Mouse (Mus musculus): ENCODE data around the gene Plxna3.

Plxna3 gene

DNA sequence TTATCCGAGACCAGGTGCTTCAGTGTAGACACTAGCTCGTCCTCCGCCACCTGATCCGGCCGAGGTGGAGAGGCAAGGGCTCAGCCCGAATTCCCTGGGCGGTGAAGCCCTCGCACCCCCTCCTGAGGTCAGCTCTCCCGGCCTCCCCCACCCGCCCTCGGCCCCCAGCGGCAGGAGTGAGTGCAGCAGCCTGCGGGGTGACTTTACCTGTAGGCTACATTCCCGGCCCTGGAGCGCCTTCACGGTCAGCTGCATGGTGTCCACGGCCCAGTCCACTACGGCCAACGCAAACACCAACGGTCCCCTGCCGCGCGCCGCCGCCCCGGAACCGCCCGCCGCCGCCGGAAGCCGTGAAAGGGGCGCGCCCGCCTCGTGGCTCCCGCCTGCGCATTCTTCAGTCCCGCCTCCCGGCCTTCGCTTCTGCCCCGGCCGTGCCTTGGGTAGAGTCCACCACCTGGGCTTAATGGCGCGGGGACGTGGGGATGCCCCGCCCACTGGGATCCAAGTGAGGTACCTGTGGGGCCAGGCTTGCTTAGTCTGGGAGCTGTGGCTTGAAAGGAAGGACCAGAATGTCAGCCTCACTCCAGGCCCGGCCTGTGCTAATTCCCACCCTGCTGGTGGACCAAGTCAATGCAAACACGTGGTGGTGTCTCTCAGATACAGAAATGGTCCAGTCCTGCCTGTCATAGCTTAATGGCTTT is 39.5 kb downstream of the Plxna3 start:
- DNase-seq: peak; percentile 77

- DNase-seq: peak; percentile 87
These were observed 44.2 kb downstream of the Plxna3 start, which contains the start of the genes Ubl4a and Slc10a3 for GRCm38 (mm10) chrX:74372888-74373549. Gene Ubl4a (minus strand): TSS chrX:74373218. Gene Slc10a3 (minus strand): TSS chrX:74373349.

DNA sequence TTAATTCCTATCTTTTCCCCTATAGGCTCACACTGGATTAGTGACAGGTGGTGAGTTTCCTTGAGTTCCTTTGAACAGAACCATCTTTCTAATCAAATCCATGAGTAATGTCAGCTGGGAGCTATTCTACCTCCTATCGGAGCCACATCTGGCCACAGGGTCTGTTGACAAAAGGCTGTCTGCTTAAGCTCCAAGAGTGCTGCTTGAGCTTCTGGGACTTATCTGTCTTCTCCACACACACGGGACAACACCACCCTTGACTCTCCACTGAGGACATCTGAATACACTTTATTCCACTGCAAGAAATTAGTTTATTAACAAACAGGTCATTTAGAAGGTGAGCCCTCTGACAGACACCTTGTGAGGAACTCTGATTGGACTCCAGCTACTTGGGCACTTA is 55.6 kb downstream of the Plxna3 start:
- DNase-seq: no peak

DNA sequence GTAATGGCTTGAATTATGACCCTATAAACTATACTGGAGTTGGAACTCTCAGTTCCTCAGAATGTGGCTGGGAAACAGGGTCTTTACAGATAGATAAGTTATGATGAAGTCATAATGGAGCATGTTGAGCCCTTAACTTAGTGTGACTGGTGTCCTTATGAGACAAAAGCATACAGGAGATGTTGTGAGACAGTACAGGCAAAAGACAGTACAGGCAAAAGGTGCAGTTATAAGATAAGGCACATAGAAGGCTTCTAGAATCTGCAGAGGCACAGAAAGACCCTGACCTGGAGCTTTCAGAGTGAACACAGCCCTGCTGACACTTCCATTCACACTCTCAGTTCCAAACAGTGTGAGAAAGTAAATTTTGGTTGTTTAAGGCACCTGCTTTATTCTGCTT is 59.3 kb downstream of the Plxna3 start:
- no peak for DNase-seq

DNA sequence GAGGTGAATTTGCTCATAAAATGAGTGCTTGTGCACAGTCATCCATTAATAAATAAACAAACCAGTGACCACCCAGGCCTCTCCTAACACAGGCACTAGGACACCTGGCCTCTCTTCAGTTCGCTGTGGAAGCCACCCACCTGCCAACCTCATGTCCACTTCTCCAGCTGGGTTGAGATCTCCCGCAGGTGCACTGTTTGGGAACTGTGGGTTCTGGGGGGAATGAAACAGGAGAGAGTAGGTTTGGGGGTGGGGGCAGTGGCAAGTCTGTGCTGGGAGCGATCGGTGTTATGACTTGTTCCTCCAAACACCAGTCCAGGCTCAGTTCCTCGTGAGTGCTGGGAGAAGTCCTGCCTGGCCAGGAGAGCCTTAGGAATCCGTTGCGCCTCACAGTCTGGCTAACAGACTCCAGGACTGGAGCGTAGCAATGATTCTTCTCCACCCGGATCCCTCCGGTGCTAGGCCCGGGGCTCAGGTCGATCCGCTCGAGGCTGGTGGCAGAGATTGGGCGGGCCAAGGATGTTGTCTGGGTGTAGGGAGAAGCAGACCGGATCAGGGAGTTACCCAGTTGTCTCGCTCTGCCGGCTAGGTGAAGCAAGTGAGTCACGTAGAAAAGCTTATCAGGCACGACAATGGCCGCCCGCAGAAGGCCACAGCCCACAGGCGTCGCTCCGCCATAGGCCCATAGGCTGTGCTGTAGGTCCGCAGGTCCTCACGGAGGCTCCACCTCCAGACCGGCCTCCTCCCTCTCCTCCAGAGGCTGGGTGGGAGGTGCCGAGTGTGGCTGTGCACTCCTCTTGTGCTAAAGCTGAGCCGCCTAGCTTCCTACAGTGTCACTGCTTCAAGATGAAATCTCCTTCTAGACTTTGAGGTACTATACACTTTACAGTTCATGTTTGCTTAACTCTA is 63.9 kb downstream of the Plxna3 start, which contains the start of the genes Fam3a and Ikbkg:
Fam3a (minus strand) TSS at position 738 of the 909 bp plus-strand sequence.
Ikbkg (plus strand) TSS at position 756 of the 909 bp plus-strand sequence.
- peak; percentile 83 for DNase-seq
